Mouse (Mus musculus) MEL (cell line): ENCODE results near the gene Ralgds. TPM values are rescaled to one million over a fixed set of nuclear protein-coding genes. Genes with fewer than 3 reads are reported as not detected.

Experiments
- DNase-seq: peaks from one replicate; pipeline ENCODE4 v3.0.0; 2011; ENCODE audit warnings: low read depth, low spot score
- H3K27ac ChIP-seq: 2 replicates; pipeline ENCODE4 v1.5.1; 2012; ENCODE audit warnings: low read depth, mild to moderate bottlenecking, control low read depth, low read length, moderate library complexity; ENCODE audit not compliant: control insufficient read depth
- H3K27me3 ChIP-seq, 2 experiments: fragments of 150-350 bp in 1 of 2; sonication (generic) in 1 of 2; 2 replicates each; pipeline ENCODE4 v1.6.1; 2012; ENCODE audit warnings: low read length in 2 of 2, mild to moderate bottlenecking in 2 of 2, improper control_type of control experiment in 1 of 2, moderate library complexity in 1 of 2; ENCODE audit not compliant: insufficient read depth in 2 of 2, control insufficient read depth in 1 of 2
- H3K36me3 ChIP-seq, 2 experiments: 2 replicates each; pipeline ENCODE4 v1.6.1; 2012 to 2014; ENCODE audit warnings: low read length in 2 of 2, improper control_type of control experiment in 1 of 2, inconsistent platforms in 1 of 2, mild to moderate bottlenecking in 1 of 2; ENCODE audit not compliant: insufficient read depth in 2 of 2, control insufficient read depth in 1 of 2
- H3K4me1 ChIP-seq, 2 experiments: fragments of 150-350 bp in 1 of 2; sonication (generic) in 1 of 2; 2 replicates each; pipeline ENCODE4 v1.6.1; 2012; ENCODE audit warnings: low read length in 2 of 2, improper control_type of control experiment in 1 of 2, mild to moderate bottlenecking in 1 of 2; ENCODE audit not compliant: insufficient read depth in 2 of 2, control insufficient read depth in 1 of 2
- H3K4me3 ChIP-seq, 2 experiments: fragments of 150-350 bp in 1 of 2; sonication (generic) in 1 of 2; 2 replicates each; pipeline ENCODE4 v1.5.1; 2012; ENCODE audit warnings: low read depth in 2 of 2, low read length in 2 of 2, mild to moderate bottlenecking in 2 of 2, moderate library complexity in 2 of 2, control low read depth in 1 of 2, improper control_type of control experiment in 1 of 2; ENCODE audit not compliant: control insufficient read depth in 1 of 2, insufficient read depth in 1 of 2
- H3K79me2 ChIP-seq: 2 replicates; pipeline ENCODE4 v1.6.1; 2012; ENCODE audit warnings: mild to moderate bottlenecking, low read length, moderate library complexity; ENCODE audit not compliant: control insufficient read depth, poor library complexity, insufficient read depth
- H3K9ac ChIP-seq: 2 replicates; pipeline ENCODE4 v1.6.1; 2012; ENCODE audit warnings: low read depth, mild to moderate bottlenecking, control low read depth, low read length, moderate library complexity; ENCODE audit not compliant: control insufficient read depth, poor library complexity, severe bottlenecking
- H3K9me3 ChIP-seq: fragments of 150-350 bp; sonication (generic); replicated peaks from 2 replicates; pipeline ENCODE4 v1.6.1; 2012; ENCODE audit warnings: mild to moderate bottlenecking, low read length, improper control_type of control experiment, moderate library complexity; ENCODE audit not compliant: insufficient read depth
- CHD2 ChIP-seq: IDR thresholded peaks from 2 replicates; pipeline ENCODE4 v1.6.1; 2011; ENCODE audit warnings: low read length, improper control_type of control experiment
- CTCF ChIP-seq, 3 experiments: IDR thresholded peaks in 2 of 3; conservative IDR thresholded peaks in 1 of 3; 2 replicates each; pipeline ENCODE4 v1.5.1; 2011 to 2012; ENCODE audit warnings: low read length in 3 of 3, low read depth in 2 of 3, mild to moderate bottlenecking in 2 of 3, improper control_type of control experiment in 1 of 3, inconsistent platforms in 1 of 3, mixed read lengths in 1 of 3, moderate library complexity in 1 of 3; ENCODE audit not compliant: control insufficient read depth in 1 of 3, insufficient read depth in 1 of 3, poor library complexity in 1 of 3, severe bottlenecking in 1 of 3
- E2F4 ChIP-seq: IDR thresholded peaks from 2 replicates; pipeline ENCODE4 v1.6.1; 2011; ENCODE audit warnings: low read depth, low read length, improper control_type of control experiment, borderline replicate concordance
- ELF1 ChIP-seq: IDR thresholded peaks from 2 replicates; pipeline ENCODE4 v1.6.1; 2014; ENCODE audit warnings: low read depth, mild to moderate bottlenecking, inconsistent platforms, low read length, improper control_type of control experiment, moderate library complexity
- ETS1 ChIP-seq: IDR thresholded peaks from 2 replicates; pipeline ENCODE4 v1.6.1; 2012; ENCODE audit warnings: low read depth, mild to moderate bottlenecking, inconsistent platforms, low read length, improper control_type of control experiment, moderate library complexity
- KAT2A ChIP-seq: conservative IDR thresholded peaks from 2 replicates; pipeline ENCODE4 v1.6.1; 2012; ENCODE audit warnings: low read depth, low read length, improper control_type of control experiment, inconsistent platforms
- MAFK ChIP-seq: IDR thresholded peaks from 2 replicates; pipeline ENCODE4 v1.6.1; 2011; ENCODE audit warnings: low read depth, mild to moderate bottlenecking, low read length, improper control_type of control experiment, borderline replicate concordance
- MAX ChIP-seq: IDR thresholded peaks from 2 replicates; pipeline ENCODE4 v1.6.1; 2011; ENCODE audit warnings: low read length, improper control_type of control experiment
- MAZ ChIP-seq: IDR thresholded peaks from 2 replicates; pipeline ENCODE4 v1.6.1; 2012; ENCODE audit warnings: low read depth, mild to moderate bottlenecking, inconsistent platforms, low read length, improper control_type of control experiment
- MXI1 ChIP-seq: IDR thresholded peaks from 2 replicates; pipeline ENCODE4 v1.6.1; 2011; ENCODE audit warnings: mild to moderate bottlenecking, low read depth, low read length, improper control_type of control experiment
- MYB ChIP-seq: IDR thresholded peaks from 2 replicates; pipeline ENCODE4 v1.6.1; 2011; ENCODE audit warnings: mild to moderate bottlenecking, low read depth, low read length, improper control_type of control experiment
- MYC ChIP-seq: IDR thresholded peaks from 2 replicates; pipeline ENCODE4 v1.6.1; 2011; ENCODE audit warnings: low read depth, mild to moderate bottlenecking, low read length, improper control_type of control experiment, moderate library complexity
- NELFE ChIP-seq: IDR thresholded peaks from 2 replicates; pipeline ENCODE4 v1.6.1; 2011; ENCODE audit warnings: low read depth, low read length, improper control_type of control experiment
- POLR2A ChIP-seq, 2 experiments: IDR thresholded peaks; 2 replicates each; pipeline ENCODE4 v1.6.1; 2011 to 2012; ENCODE audit warnings: low read length in 2 of 2, mild to moderate bottlenecking in 2 of 2, control low read depth in 1 of 2, improper control_type of control experiment in 1 of 2, low read depth in 1 of 2, moderate library complexity in 1 of 2; ENCODE audit not compliant: control insufficient read depth in 1 of 2, insufficient read depth in 1 of 2, poor library complexity in 1 of 2
- POLR2AphosphoS2 ChIP-seq: IDR thresholded peaks from 2 replicates; pipeline ENCODE4 v1.6.1; 2011; ENCODE audit warnings: low read length, improper control_type of control experiment
- POLR2AphosphoS5 ChIP-seq: IDR thresholded peaks from 2 replicates; pipeline ENCODE4 v1.6.1; 2012; ENCODE audit warnings: low read depth, borderline replicate concordance, mild to moderate bottlenecking, inconsistent platforms, low read length, moderate library complexity, mixed read lengths
- RCOR1 ChIP-seq: IDR thresholded peaks from 2 replicates; pipeline ENCODE4 v1.6.1; 2012; ENCODE audit warnings: low read depth, mild to moderate bottlenecking, inconsistent platforms, low read length, improper control_type of control experiment
- SIN3A ChIP-seq: IDR thresholded peaks from 2 replicates; pipeline ENCODE4 v1.6.1; 2012; ENCODE audit warnings: low read length, improper control_type of control experiment, inconsistent platforms
- SMC3 ChIP-seq: IDR thresholded peaks from 2 replicates; pipeline ENCODE4 v1.6.1; 2011; ENCODE audit warnings: low read depth, low read length, improper control_type of control experiment
- TAL1 ChIP-seq: IDR thresholded peaks from 2 replicates; pipeline ENCODE4 v1.6.1; 2012; ENCODE audit warnings: mild to moderate bottlenecking, inconsistent platforms, low read length, moderate library complexity, mixed read lengths
- TBP ChIP-seq: IDR thresholded peaks from 2 replicates; pipeline ENCODE4 v1.8.0; 2011; ENCODE audit warnings: low read depth, low read length, improper control_type of control experiment
- TCF12 ChIP-seq: IDR thresholded peaks from 2 replicates; pipeline ENCODE4 v1.6.1; 2014; ENCODE audit warnings: low read depth, mild to moderate bottlenecking, inconsistent platforms, low read length, improper control_type of control experiment, moderate library complexity
- USF2 ChIP-seq, 2 experiments: IDR thresholded peaks; 2 replicates each; pipeline ENCODE4 v1.6.1; 2011 to 2012; ENCODE audit warnings: improper control_type of control experiment in 2 of 2, low read length in 2 of 2, borderline replicate concordance in 1 of 2, inconsistent platforms in 1 of 2, low read depth in 1 of 2, mild to moderate bottlenecking in 1 of 2; ENCODE audit not compliant: insufficient read depth in 1 of 2
- ZC3H11A ChIP-seq: IDR thresholded peaks from 2 replicates; pipeline ENCODE4 v1.6.1; 2012; ENCODE audit warnings: low read depth, mild to moderate bottlenecking, inconsistent platforms, low read length, improper control_type of control experiment
- polyA plus RNA-seq, 2 experiments: library from polyadenylated mRNA; stranded (reverse) in 1 of 2; unstranded in 1 of 2; fragments of >175 nt in 1 of 2; fragments of >200 nt in 1 of 2; gene quantifications; 2 replicates each; pipeline versions ENCODE4 v1.2.1 to v1.2.4; 2012; ENCODE audit warnings: low replicate concordance in 2 of 2, low read depth in 1 of 2; ENCODE audit not compliant: insufficient read length in 2 of 2, insufficient read depth in 1 of 2, missing spikeins in 1 of 2
- total RNA-seq: library from RNA; depleted of rRNA; stranded (reverse); fragments of 300-350 nt; gene quantifications from 2 replicates; pipeline ENCODE4 v1.2.3, GENCODE M21; 2012

Ralgds gene
- total and polyA plus RNA-seq, 3 experiments = 4.7 to 11.0 TPM; not detected in 1

DNA sequence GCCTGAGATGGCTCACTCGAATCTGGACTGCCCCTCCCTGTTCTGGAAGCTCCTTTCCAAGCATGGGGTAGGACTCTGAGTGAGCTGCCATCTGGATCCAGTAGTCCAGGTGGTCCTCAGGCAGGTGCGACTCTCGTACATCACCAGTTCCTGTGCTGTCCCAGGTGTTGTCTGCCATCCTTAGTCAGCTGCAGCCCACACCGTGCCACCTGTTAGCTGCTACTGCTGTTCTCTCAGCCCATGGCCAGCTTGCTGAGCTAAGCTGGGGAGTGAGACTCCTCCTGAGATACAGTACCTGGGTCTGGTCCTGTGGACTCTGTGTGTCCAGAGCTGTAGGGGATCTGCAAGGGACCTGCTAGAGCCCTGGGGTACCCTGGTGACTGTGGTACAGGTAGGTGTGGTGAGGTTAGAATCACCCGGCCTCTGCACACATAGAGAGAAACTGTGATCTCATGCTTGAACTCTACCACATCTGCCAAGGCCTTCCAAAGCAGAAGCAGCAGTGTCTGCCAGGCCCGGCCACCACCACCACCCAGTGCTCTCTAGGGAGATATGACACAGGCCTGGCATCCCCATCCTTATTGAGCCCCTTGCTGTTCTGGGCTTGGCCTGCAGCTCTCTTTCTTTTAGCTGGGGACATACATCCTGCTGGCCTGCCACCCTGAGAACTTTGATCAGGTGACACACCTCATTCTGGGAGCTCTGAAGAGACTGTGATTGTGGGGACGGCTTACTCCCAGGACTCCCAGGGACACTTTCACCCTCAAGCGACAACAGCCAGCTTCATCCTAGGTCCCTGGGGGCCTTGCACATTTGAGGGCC, 25.3 kb downstream of the Ralgds start:
- Histone ChIP-seq H3K4me3 (no peak overlapping the region), H3K4me1 (no peaks in the 10 kb centered on the region; a peak in 1 of 4 replicates), H3K9me3 (no peaks in the 10 kb centered on the region), H3K27me3 (no peaks in the 10 kb centered on the region), H3K36me3 (no peaks in the 10 kb centered on the region), H3K9ac (no peak overlapping the region), H3K79me2 (no peaks in the 10 kb centered on the region), H3K27ac (no peak overlapping the region)
- DNase-seq = no peak
- TF ChIP-seq MAFK (no peak), TAL1 (no peak), E2F4 (no peak), ELF1 (no peak), MYC (no peak), SMC3 (no peak), SIN3A (no peak), ETS1 (no peak), POLR2AphosphoS2 (no peak)

DNA sequence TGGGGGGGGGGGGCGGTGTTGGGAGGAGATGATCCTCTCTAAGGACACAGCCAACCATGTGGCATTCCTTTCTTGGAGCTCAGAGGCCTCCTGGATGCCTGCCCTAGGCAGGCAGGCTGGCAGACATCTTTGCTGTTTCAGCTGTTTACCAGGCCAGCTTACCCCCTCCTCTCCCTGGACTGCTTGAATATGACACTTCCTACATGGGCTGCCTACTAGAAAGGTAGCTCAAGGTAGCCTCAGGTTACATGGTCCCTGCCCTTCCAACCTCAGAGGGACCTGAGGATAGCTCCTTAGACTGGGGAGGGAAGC, 25.8 kb downstream of the Ralgds start:
- Histone ChIP-seq H3K9me3 (no peaks in the 10 kb centered on the region), H3K27ac (no peak overlapping the region), H3K4me1 (no peaks in the 10 kb centered on the region; a peak in 1 of 4 replicates)

DNA sequence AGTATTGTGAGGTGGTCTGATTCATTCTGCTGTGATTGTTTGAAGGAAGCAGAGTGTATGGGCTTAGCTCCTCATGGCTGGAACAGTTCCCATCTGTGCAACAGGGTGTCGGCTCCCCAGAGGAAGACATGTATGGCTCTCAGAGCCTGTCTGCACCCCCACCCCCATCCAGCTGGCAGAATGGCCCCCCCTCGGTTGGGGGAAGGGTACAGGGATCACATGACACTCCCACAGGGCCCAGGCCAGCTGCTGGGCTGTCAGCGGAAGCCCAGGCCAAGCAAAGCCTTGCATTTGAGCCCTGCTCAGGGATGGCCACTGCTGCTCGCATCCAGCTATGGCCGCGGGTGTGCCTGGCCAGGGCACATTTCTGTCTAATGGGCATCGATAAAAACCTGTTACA, 26.3 kb downstream of the Ralgds start:
- Histone ChIP-seq H3K9ac (no peak overlapping the region), H3K79me2 (no peaks in the 10 kb centered on the region), H3K4me3 (no peak overlapping the region), H3K27me3 (no peaks in the 10 kb centered on the region), H3K4me1 (no peaks in the 10 kb centered on the region), H3K9me3 (no peaks in the 10 kb centered on the region)
- TF ChIP-seq TBP (no peak), KAT2A (no peak), USF2 (IDR thresholded peaks at IDR 0.05; ENCODE audit: borderline replicate concordance in 1 of 2, insufficient read depth in 1 of 2, low read depth in 1 of 2, low read length in 2 of 2) (no peak), TCF12 (no peak), MYB (no peak), POLR2A (IDR thresholded peaks at IDR 0.05; ENCODE audit: control insufficient read depth in 1 of 2, insufficient read depth in 1 of 2, low read depth in 1 of 2, low read length in 2 of 2, poor library complexity in 1 of 2) (no peak), CHD2 (no peak), NELFE (no peak), MXI1 (no peak), MAZ (no peak)
- TF ChIP-seq, all 39 proteins: peak for 0
- Histone ChIP-seq H3K36me3 (no peaks in the 10 kb centered on the region), H3K27ac (no peak overlapping the region)
- no peak for DNase-seq

More for the DNA sequence above, 25.8 kb downstream of the Ralgds start:
- no peaks in the 10 kb centered on the region for H3K27me3 ChIP-seq
- H3K79me2 ChIP-seq = no peaks in the 10 kb centered on the region
- no peaks in the 10 kb centered on the region for H3K36me3 ChIP-seq
- no peak for TF ChIP-seq CTCF (IDR thresholded peaks at IDR 0.05 in 2 of 3, conservative IDR thresholded peaks at IDR 0.05 in 1 of 3; ENCODE audit: control insufficient read depth in 1 of 3, insufficient read depth in 1 of 3, low read depth in 2 of 3, low read length in 3 of 3, poor library complexity in 1 of 3, severe bottlenecking in 1 of 3)
- no peak for TF ChIP-seq POLR2AphosphoS5
- no peak for TF ChIP-seq USF2 (IDR thresholded peaks at IDR 0.05; ENCODE audit: borderline replicate concordance in 1 of 2, insufficient read depth in 1 of 2, low read depth in 1 of 2, low read length in 2 of 2)
- TF ChIP-seq MAX = no peak
- no peak for TF ChIP-seq ZC3H11A
- TF ChIP-seq RCOR1 = no peak
- DNase-seq = no peak
- no peak overlapping the region for H3K9ac ChIP-seq
- H3K4me3 ChIP-seq = no peak overlapping the region
